Mouse (Mus musculus) 3T3-L1 (cell line): ENCODE results near the gene 4931406C07Rik.

ENCODE experiments used
- DNase-seq: peaks from one replicate; pipeline ENCODE4 v3.0.0-alpha.2; 2015; ENCODE audit warnings: low read depth, low spot score

The 4931406C07Rik gene

DNA sequence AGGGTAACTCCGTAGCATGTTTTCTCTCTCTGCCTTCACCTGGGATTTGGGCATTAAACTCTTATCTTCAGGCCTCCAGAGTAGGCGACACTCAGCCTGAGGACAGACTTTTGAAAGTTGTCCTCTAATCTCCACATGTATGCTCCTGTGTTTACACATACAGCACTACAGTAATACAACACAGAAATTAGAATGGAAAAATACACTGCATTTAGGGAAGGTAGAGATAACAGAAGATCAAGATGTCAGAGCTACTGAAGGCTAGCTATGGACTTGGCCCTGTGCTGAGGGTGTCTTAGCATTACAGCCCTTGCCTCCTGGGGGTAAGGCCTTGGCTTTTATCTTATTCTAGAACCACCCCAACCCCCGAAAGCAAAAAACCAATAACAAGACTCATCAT is 17.8 kb downstream of the 4931406C07Rik start:
- DNase-seq, result no peak

DNA sequence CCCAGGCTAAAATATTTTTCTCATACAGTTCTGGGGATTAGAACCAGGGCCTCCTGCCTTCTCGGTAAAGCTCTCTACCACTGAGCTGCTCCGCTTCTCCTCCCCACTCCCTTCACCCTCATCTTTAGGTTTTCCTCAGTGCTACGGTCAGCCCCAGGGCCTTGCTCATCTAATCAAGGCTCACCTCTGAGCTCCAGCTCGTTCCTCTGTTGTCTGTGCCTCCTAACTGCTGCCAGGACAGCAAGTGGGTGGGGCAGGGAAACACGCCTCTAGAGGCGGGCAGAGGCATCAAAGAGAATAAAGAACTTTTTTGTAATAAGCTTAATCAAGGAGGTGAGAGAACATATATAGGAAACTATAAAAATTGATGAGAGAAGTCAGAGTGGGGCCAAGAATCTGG is 18.4 kb downstream of the 4931406C07Rik start:
- DNase-seq, result no peak

DNA sequence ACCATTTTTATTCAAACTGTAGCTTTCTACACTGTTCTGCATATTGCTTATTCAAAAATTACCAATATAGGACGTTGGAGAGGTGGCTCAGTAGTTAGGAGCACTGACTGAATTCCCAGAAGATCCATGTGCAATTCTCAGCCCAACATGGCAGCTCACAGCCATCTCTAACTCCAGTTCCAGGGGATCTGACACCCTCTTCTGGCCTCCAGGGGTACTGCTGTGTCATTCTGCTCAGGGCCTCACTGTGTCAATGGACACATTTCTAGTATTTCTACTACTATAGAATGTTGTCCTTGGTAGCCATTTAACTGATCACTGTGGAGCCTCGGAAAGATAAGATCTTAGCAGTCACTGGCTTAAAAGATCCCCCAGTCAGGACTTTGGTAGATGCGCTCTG is 20.8 kb downstream of the 4931406C07Rik start:
- DNase-seq, result peak; percentile 34

DNA sequence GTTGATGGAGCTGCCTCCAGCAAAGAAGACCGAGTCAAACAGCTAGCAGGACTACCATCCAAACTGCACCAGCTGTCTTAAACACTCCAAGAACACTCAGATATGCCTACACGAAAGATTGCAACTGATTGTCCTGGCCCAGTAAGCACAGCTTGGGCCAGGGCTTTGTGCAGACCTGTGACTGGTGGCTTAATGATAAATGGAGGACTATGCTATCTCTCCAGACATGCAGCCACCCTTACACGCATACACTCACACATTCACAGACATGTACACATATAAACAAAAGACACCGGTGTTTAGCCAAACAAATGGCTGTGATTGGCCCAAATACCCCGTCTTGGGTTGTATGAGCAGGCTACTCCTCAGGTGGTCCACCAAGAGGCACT is 25.8 kb downstream of the 4931406C07Rik start:
- DNase-seq, result no peak

DNA sequence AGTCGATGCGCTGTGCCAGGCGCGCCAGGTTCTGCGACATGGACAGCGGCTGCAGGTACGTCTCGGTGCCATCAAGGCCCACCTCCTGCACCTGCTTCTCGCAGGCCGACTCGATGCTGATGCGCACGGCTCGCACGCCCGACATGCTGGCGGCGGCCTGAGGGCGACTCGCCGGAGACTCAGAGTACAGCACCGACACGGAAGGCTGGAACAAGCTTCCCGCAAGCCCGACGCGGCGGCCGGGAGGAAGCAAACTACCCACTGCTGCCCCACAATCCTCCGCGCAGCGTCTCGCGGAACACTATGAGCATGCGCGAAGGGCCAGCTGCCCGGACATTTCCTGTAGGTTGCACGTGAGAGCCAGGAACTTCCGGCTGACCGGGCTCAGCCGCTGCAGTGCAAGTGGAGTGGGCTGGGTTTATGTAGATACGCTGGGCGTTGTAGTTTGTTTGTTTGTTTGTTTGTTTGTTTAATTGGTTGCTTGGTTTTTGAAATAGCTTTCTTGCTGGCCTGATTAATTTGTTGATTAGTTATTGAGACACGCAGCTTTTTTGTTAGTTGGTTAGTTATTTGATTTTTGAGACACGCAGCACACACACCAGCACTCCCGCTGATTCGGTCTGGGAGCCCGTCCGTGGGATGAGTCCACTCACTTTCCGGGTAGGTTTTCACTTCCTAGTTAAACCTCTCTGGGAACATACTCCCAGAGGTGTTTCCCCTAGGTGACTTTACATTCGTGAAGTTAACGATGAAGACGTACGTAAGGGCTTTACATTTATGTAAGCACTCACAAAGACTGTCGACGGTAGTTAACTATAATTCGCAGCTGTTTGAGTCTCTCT is 26.4 kb downstream of the 4931406C07Rik start, which contains the start of gene Med17:
Med17 (minus strand) TSS at position 283 of the 842 bp plus-strand sequence.
- DNase-seq, result peak; percentile 93

DNA sequence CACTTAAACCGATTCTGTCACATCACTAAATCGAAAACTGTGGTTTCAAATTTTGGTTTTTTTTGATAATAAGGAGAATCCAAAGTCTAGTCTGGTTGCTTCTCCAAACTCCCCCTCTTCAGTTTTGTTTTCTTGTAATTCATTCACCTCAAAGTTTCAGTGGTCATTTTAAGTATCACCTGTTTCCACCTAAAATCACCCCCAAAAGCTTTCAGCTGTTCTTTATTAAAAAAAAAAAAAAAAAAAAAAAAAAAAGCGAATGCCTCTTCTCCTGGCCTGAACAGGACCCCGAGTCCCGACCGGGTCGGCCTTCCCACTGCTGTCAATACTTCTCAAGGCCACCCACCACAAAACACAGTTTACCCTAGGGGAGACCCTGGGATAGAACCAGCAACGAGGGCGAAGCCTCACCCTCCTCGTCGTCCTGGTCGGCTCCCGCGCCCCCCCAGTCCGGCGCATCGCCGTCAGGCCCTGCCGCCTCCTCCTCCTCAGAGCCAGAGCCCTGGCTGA is 27.1 kb downstream of the 4931406C07Rik start:
- DNase-seq, result peak; percentile 3

DNA sequence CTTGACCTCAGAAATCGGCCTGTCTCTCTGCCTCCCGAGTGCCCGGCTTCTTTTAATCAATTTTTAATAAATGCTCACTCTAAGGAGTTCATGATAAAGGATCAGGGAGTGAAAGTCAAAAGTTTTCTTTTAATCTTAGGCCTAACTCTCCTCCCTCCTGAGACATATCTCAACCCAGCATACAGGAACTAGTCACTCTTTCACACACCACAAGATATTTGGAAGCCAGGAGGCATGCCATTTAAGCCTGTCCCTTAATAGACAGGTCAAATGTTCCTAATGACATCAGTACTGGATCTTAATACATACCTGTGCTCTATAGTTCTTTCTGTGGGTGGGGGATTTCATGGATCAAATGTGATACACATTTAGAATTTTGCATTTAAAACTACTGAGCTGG is 27.9 kb downstream of the 4931406C07Rik start:
- peak; percentile 7 for DNase-seq

DNA sequence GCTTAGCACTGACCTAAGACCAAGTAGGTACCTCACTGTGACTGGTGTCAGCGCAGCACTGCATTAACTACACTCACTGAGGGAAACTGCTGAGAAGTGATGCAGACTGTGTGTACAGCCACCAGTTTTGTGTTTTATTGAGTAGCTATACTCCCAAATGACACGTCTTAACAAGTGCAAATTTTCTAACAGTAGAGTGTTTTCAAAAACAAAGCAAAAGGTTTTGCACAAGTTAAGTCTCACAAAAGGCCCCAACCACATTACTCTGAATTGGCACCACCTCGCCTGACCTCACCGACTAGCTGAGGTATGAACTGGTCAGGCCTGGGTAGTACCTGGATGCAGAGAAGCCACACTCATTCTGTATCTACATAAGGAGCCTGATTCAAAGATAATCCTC is 29.4 kb downstream of the 4931406C07Rik start:
- DNase-seq, result no peak

DNA sequence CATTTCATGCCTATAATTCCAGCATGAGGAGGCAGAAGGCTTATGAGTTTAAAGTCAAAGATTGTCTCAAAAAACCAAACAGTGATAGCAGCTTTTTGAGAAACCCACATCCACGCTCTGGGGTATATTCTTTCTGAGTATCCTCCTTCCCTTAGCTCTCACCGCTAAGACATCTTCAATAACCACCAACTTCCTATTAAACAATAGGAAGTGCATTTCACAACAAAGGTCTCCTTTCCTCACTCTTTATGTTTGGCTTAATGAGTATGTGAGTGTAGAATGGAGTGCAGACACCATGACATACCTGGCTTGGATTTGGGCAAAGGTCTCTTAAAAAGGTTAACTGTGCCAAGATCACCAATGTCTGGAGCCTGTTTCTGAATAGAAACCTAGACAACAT is 32.3 kb downstream of the 4931406C07Rik start:
- DNase-seq, result no peak

DNA sequence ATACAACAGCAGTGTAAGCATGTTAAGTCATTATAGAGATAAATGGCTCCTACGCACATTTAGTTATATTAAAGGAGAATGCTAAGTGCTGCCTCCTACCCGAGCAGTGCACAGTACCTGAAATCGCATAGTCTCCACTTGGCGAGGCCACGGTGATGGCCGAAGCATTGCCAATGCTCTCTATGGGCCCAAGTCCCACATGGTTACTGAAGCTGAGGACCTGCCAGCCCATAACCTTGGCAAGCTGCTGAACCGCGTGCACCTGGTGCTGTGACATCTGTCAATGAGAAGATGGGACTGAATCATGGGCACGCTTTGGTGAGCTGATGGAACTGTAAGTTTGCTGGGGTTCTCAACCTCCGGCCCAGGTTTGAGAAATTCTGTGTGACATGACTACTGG is 42.8 kb downstream of the 4931406C07Rik start:
- DNase-seq, result no peak

DNA sequence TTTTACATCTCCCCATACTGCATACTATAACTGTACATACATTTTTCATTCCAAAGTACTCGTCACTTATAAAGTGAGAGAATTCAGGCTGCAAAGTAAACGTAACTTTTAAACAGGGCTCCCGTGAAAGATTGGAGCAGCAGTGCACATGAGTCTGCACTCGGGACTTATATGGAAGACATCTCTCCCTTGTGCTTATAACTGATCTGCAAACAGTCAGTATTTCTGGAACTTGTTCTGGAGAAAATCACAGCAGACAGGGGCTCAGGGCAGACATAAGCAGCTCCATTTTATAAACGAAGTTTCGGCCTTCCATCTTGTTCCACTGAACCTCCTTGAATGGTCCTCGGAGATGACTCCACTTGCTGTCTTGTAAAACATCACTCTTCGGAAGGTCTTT is 44.3 kb downstream of the 4931406C07Rik start:
- no peak for DNase-seq

DNA sequence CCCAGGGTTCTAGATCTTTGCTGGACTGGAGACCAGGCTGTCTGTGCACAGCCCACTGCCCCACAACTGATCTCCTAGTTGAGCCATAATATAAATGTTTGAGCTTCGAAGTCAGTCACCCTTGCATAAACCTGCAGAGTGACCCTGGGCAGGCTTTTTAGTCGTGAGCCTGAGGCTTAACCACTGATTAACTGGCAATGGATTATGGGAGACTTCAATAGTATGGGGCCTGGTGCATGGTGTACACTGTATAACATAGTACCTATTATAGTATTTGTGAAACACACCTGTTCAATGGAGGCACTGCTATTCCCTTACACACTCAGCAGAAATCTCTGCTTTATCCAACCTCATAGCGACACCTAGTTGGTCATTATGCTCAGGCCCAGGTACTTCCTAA is 50.0 kb downstream of the 4931406C07Rik start:
- no peak for DNase-seq

DNA sequence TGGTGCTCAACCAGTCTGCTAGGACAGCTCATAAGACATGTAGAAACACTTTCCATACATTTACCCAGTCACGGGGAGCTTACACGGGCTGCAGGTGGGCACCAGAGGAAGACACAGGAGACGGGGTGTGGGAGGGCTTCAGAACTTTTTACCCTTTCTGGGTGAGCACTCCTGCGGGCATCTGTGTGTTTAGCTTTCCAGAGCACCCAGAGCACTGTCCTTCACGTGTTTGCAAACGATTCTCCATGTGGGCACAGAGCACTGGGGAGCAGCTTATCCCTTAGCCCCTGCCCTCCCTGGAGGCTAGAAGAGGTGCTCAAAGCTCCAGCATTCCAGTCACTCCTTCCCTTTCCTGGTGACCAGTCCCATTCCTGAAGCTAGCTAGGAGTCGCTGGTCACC is 51.7 kb downstream of the 4931406C07Rik start:
- no peak for DNase-seq

DNA sequence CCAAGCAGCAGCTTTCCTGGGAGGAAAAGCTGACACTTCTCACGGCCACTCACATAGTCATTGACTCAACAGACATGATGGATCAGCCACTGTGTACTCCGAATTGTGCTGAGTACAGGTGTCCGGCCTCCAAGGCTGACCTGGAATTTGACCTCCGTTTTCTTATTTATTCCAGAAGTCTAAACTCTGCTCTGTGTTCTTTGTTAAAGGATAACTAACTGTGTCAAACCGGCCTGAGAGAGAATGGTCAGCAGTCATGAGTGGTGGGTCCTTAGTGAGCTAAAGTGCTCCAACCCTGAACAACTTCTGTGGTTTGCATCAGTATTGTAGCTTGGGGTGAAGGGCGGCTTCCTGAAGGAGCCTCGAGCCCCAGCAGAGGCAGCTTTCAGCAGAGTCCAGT is 54.1 kb downstream of the 4931406C07Rik start:
- DNase-seq, result no peak

DNA sequence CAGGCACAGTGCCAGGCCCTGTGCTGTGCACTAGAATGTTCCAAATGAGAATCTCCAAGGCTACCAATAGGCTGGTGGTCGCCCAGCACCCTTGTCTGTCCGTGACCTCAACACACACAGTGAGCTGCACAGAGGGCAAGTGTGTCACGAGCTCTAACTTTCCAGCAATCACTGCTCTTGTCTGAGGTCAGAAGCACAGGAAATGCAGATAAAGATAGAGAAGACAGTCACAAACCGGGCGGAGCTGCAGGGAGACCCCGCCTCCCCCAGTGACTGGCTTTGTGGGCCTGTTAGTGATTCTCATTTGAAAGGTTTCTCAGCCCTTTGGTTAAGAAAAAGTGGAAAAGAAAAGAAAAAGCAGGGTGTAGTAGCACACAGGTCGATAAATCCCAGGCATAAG is 55.9 kb downstream of the 4931406C07Rik start:
- DNase-seq, result no peak

DNA sequence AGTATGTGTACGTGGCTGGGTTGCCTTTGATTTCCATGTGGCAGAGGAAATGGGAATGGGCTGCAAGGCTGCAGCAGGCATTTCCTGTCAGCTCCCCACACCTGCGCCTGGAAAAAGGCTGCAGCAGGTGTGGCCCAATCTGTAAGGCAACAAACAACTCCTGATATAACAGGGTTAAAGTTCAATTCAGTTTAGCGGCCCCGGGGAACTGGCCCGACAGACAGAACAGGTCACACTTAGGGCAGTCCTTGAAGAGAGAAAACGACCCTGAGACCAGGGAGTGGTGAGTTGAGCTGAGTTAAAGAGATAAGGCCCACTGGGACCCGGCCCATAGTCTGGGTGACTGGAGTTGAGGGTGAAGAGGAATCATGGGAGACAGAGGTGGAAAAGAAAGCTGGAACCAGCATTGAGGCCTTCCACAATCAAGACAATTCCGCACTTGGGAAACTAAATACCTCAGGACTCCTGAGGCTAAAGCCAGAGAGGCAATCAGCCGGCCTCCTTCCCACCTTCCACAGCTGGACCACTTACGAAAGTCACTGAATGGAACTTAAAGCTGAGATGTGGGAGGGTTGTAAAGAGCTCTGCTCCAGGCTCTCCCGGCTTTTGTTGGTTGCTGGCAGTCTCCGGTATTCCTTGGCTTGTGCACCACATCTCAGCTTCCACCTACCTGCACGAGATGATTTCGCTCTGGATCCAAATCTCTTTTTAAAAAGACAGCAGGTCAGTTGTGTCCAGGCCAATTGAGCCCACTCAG is 60.8 kb downstream of the 4931406C07Rik start:
- no peak for DNase-seq

DNA sequence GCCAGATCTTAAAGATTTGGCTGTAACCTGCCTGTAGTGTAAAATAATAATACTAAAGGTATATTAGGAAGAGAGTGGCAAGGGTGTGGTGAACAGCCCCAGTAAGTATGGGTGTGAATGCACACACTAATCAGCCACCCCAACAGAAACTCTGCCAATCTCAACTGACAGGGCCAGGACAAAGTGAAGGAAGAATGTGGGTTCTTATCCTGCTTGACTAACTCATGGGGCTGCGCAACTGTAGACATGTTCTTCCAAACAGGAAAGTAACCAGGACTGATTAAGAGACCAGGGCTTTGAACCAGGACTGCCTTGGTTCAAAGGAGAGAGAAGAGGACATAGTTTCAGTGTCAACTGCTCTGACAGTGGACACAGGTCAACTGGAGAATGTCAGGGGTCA is 64.1 kb downstream of the 4931406C07Rik start:
- no peak for DNase-seq

DNA sequence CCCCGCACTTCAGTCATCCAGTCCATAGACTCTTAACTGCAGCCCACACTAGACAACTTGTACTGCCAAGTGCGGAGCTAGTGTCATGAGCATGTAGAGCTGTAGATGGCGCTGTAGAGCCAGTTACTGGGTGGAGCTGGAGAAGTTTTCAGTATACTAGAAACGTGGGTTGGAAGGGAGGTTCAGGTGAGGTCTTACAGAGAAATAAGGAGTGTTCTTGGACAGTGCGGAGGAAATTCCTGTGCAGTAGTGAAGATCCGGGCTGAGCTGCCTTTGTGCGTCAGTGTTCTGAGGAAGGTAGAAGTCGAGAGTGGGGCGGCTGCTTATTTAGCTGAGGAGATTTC is 64.7 kb downstream of the 4931406C07Rik start:
- DNase-seq, result peak; percentile 31

DNA sequence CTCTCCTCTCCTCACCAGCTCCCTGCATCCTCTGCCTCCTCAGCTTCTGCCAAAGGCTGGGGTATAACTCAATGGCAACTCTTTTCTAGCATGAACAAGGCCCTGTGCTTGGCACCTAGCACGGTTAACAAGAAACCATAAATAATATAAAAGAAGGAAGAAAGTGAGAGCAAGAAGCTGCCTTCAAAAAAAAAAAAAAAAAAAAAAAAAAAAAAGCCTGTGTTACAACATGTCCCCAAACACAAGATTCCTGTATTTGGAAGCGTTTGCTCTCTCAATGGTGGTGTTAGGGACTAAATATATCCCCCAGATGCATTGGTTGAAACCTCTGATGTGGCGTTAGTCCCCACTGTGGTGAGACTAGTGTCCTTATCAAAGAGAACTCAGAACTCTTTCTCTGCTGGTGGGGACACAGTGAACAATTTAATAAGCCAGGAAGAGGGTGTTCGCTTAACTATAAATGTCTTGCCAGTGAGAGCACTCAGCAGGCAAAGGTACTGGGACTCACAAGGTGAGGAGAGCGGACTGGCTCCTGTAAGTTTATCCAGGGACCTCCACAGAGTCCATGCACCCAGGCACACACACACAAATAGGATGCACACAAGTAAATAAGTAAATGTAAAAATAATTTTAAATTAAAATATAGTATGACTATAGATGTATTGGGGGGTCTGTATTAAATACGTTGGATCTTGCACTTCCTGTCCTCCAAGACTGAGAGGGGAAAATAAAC is 65.2 kb downstream of the 4931406C07Rik start:
- DNase-seq, result no peak

DNA sequence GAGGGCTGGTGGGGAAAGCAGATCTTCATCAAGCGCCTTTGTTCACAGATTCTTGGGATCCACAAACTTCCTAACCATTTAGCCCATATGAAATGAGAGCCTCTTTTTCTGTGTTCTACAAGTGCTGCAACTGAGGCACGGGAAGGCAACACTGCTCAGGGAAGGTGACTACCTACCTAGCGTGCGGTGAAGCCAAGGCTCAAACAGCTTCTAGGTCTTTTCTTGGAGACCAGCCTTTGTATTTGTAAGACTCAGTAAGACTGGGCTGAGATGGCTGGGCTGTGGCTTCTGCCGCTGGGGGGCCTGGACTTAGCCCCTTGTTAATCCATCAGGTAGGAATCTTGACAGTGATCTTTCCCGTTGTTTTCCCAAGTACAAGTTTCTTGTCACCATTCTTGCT is 66.2 kb downstream of the 4931406C07Rik start:
- no peak for DNase-seq

DNA sequence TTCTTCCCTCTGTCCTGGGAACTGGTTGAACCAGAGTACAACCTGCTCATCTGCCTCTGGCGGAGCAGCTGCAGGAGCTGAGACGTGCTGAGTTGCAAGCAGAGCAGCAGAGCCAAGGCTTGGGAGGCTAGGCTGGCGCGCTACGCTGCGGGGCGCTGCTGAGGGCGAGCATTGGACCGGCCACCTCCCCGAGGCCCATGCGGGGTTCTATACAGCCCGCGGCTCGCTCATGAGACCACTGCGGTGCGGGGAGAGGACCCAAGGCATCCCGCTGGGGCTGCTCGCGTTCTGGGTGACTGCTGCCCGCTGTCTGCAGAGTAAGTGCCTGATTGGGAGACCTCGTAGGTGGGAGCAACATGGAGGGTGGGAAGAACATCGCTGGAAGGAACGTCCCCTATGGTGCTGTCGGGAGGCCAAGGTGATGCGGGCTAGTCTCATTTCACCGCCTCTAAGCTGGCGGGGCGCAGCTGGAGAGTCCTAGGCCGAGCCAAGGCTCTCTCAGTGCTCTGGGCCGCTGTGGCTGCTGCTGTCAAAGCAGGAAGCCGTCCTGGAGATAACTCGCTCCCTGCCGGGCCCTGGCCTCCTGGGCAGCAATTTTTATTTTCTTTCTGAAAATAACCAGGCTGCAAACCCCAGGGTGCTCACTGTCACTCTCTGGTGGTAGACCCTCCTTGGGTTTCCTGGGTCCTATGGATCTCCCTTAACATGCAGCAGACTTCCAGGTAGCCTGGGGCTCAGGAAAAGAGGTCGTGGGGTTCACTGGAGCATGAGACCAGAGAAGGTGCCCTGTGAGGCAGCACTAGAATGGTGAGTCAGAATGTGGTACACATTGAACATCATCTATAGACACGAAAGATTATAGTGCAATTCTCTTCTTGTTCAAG is 67.0 kb downstream of the 4931406C07Rik start, which contains the start of gene Vstm5:
Vstm5 (plus strand) TSS at position 4 of the 884 bp plus-strand sequence.
- DNase-seq, result no peak
